In genomic region chr11:114675341-114675825, GRCm38 (mm10) we compare ENCODE assay signal across 8 mouse cellular contexts. TPM values are rescaled to one million over a fixed set of nuclear protein-coding genes. Genes with fewer than 3 reads are reported as not detected.
DNase-seq lines count a peak whose midpoint lies in the region; ATAC-seq and TF ChIP-seq lines count a peak whose summit lies in the region.

Gene Ttyh2, plus strand, starts transcription at chr11:114675431.

- peaks cover 30% of the 10 kb centered on the region for H3K36me3 ChIP-seq in intestine, postnatal 0 days (ENCODE audit: control insufficient read depth, insufficient read depth)
- peaks cover 40% of the 10 kb centered on the region for H3K36me3 ChIP-seq in limb, embryonic 12.5 days
- peaks cover 41% of the 10 kb centered on the region for H3K36me3 ChIP-seq in midbrain, embryonic 13.5 days
- H3K36me3 ChIP-seq in spleen, adult 2 months (ENCODE audit: control insufficient read depth, insufficient read depth, low read length), result peaks cover 24% of the 10 kb centered on the region

- H3K4me2 ChIP-seq in intestine, postnatal 0 days (replicated peaks; ENCODE audit: low read depth), result peak within 1 kb of the TSS; percentile 93
- peak within 1 kb of the TSS; percentile 91 for H3K4me2 ChIP-seq in limb, embryonic 12.5 days
- H3K4me2 ChIP-seq in midbrain, embryonic 13.5 days (replicated peaks), result peak within 1 kb of the TSS; percentile 85

- peaks cover 10% of the 10 kb centered on the region; the same call in 1 of the 2 replicates for H3K4me1 ChIP-seq in intestine, postnatal 0 days (replicated peaks; ENCODE audit: control insufficient read depth, insufficient read depth, low read length)
- peaks cover 31% of the 10 kb centered on the region for H3K4me1 ChIP-seq in limb, embryonic 12.5 days (replicated peaks)
- peaks cover 40% of the 10 kb centered on the region for H3K4me1 ChIP-seq in midbrain, embryonic 13.5 days (replicated peaks)
- peaks cover 15% of the 10 kb centered on the region for H3K4me1 ChIP-seq in spleen, adult 2 months (ENCODE audit: control insufficient read depth, insufficient read depth, insufficient read length)

- H3K27ac ChIP-seq in intestine, postnatal 0 days (ENCODE audit: low read depth, low read length), result peak within 1 kb of the TSS; percentile 88
- peak within 1 kb of the TSS; percentile 64 for H3K27ac ChIP-seq in limb, embryonic 12.5 days
- H3K27ac ChIP-seq in midbrain, embryonic 13.5 days, result peak within 1 kb of the TSS; percentile 36; the same call in 1 of the 2 replicates
- peak within 1 kb of the TSS; percentile 5; the same call in 1 of the 2 replicates for H3K27ac ChIP-seq in spleen, adult 2 months (ENCODE audit: insufficient read depth, low read length)

- peak; percentile 95 for DNase-seq in 3134 (ENCODE audit: extremely low read depth, insufficient read length, low spot score)
- peak; percentile 96 for DNase-seq in adrenal gland, postnatal 10 days
- DNase-seq in embryo, embryonic 9.5 days (ENCODE audit: extremely low spot score), result peak; percentile 95
- peak in 1 of 2 experiments; percentile 69 for DNase-seq in spleen, adult 2 months (ENCODE audit: low read depth in 1 of 2, low spot score in 2 of 2)

- no peak; the same call in 1 of the 2 replicates for TF ChIP-seq CTCF in intestine, postnatal 0 days (IDR thresholded peaks at IDR 0.05; ENCODE audit: low read depth)
- no peak for TF ChIP-seq CTCF in spleen, adult 2 months (IDR thresholded peaks at IDR 0.05; ENCODE audit: extremely low read depth, insufficient read depth, insufficient read length, insufficient replicate concordance)

- H3K4me3 ChIP-seq in intestine, postnatal 0 days (ENCODE audit: low read depth, low read length), result peak within 1 kb of the TSS; percentile 83
- peak within 1 kb of the TSS; percentile 61 for H3K4me3 ChIP-seq in limb, embryonic 12.5 days (replicated peaks)
- peak within 1 kb of the TSS; percentile 49 for H3K4me3 ChIP-seq in midbrain, embryonic 13.5 days (replicated peaks)
- peak within 1 kb of the TSS; percentile 59 for H3K4me3 ChIP-seq in spleen, adult 2 months (ENCODE audit: extremely low read depth, insufficient read depth, insufficient read length)

- no peaks in the 10 kb centered on the region for H3K9me3 ChIP-seq in intestine, postnatal 0 days (ENCODE audit: control insufficient read depth)
- no peaks in the 10 kb centered on the region for H3K9me3 ChIP-seq in limb, embryonic 12.5 days
- H3K9me3 ChIP-seq in midbrain, embryonic 13.5 days, result no peaks in the 10 kb centered on the region

- H3K9ac ChIP-seq in intestine, postnatal 0 days (ENCODE audit: low read depth, low read length), result peak within 1 kb of the TSS; percentile 84
- H3K9ac ChIP-seq in limb, embryonic 12.5 days (replicated peaks), result peak within 1 kb of the TSS; percentile 70
- peak within 1 kb of the TSS; percentile 76 for H3K9ac ChIP-seq in midbrain, embryonic 13.5 days (replicated peaks)

- peak; percentile 83 for ATAC-seq in granulocyte monocyte progenitor cell, adult 5-6 weeks (replicated peaks; ENCODE audit: poor library complexity, severe bottlenecking)
- ATAC-seq in intestine, postnatal 0 days, result peak; percentile 72
- peak; percentile 82 for ATAC-seq in limb, embryonic 12.5 days (ENCODE audit: insufficient number of reproducible peaks, insufficient read depth, low FRiP score, low TSS enrichment, low read depth)
- ATAC-seq in midbrain, embryonic 13.5 days, result peak; percentile 77

- WGBS in intestine, postnatal 0 days, result under 1% methylated on average over 38 of the region's 40 CpGs
- under 1% methylated on average over 40 of the region's 40 CpGs for WGBS in limb, embryonic 12.5 days
- WGBS in midbrain, embryonic 13.5 days, result under 1% methylated on average over 38 of the region's 40 CpGs
- under 1% methylated on average over 40 of the region's 40 CpGs for WGBS in spleen, adult 2 months

- H3K27me3 ChIP-seq in intestine, postnatal 0 days (replicated peaks; ENCODE audit: control insufficient read depth, insufficient read depth, low read length), result no peaks in the 10 kb centered on the region
- H3K27me3 ChIP-seq in limb, embryonic 12.5 days, result peaks cover 6% of the 10 kb centered on the region; the same call in 1 of the 2 replicates
- H3K27me3 ChIP-seq in midbrain, embryonic 13.5 days, result peaks cover 23% of the 10 kb centered on the region
- 0 out of 2 replicates have a peak, but pooled peaks cover 4% of the 10 kb centered on the region for H3K27me3 ChIP-seq in spleen, adult 2 months (ENCODE audit: control insufficient read depth, insufficient read depth, low read length)

- peak; percentile 43 for TF ChIP-seq POLR2A in spleen, adult 2 months (IDR thresholded peaks at IDR 0.05; ENCODE audit: low read depth, low read length)

RNA-seq across cellular contexts. Expression of gene Ttyh2, which starts in this region (rescaled TPM):
- 10 to 100 TPM; 61.1 to 63.0 TPM for total RNA-seq in adrenal gland, postnatal 10 days (2021)
- total RNA-seq in granulocyte monocyte progenitor cell, adult 5-6 weeks (2014; fragmentation: Nextera tagmentation), result 6.5 and 8.7 TPM in 2 replicates
- 4.0 and 4.9 TPM in 2 replicates for total RNA-seq in granulocyte monocyte progenitor cell, adult 5-6 weeks (2017)
- 73.4 and 80.0 TPM in 2 replicates for polyA plus RNA-seq in intestine, postnatal 0 days (2015; fragmentation: Nextera tagmentation; extraction: Ambion mirVana)
- 9.9 and 10.0 TPM in 2 replicates for polyA plus RNA-seq in limb, embryonic 12.5 days (2016; fragmentation: Nextera tagmentation; extraction: Ambion mirVana)
- 24.2 and 24.6 TPM in 2 replicates for polyA plus RNA-seq in midbrain, embryonic 13.5 days (2015; fragmentation: Nextera tagmentation; extraction: Ambion mirVana)
- polyA plus RNA-seq in spleen, adult 2 months (2012; rRNA removed), result 18.0 and 19.2 TPM in 2 replicates

Comparison
In these comparisons a context has a peak if more than half of its experiments do, and no peak if none do; other contexts are left out.
1. RNA of gene Ttyh2 (total RNA-seq): 61.1 to 63.0 TPM in adrenal gland, postnatal 10 days; 4.0 to 8.7 TPM in granulocyte monocyte progenitor cell, adult 5-6 weeks; every median in the first group is over 4 times any median in the second.
2. H3K27ac ChIP-seq: peak in every context shown above with its lines; median percentile 88 in intestine, postnatal 0 days; 64 in limb, embryonic 12.5 days; 36 in midbrain, embryonic 13.5 days; 5 in spleen, adult 2 months.
3. Peak in every context shown above with its lines, with median percentiles within 50 percentile points of each other: ATAC-seq, H3K4me2 ChIP-seq, H3K4me3 ChIP-seq and H3K9ac ChIP-seq.